Mouse (Mus musculus): ENCODE data around the gene Ier2. TPM values are rescaled to one million over a fixed set of nuclear protein-coding genes. Genes with fewer than 3 reads are reported as not detected.

Ier2 gene
- polyA plus RNA-seq, 1 experiment = not detected

- TF ChIP-seq POLR2A (IDR thresholded peaks at IDR 0.05; ENCODE audit: insufficient read depth, low read depth, low read length) (no peak), CTCF (IDR thresholded peaks at IDR 0.05; ENCODE audit: insufficient read depth, low read depth, low read length) (no peak)
- Histone ChIP-seq H3K4me3 (ENCODE audit: insufficient read depth, low read depth, low read length) (no peak overlapping the region), H3K27ac (ENCODE audit: insufficient read depth, low read depth, low read length) (no peak overlapping the region), H3K4me1 (ENCODE audit: control insufficient read depth, insufficient read depth, low read length) (peaks cover 6% of the 10 kb centered on the region; the same call in 1 of the 2 replicates)
- WGBS = 62% methylated on average over 9 of the region's 9 CpGs
Observed at GRCm38 (mm10) chr8:84653092-84653631, 9.5 kb downstream of the Ier2 start.

- WGBS = 64% methylated on average over 3 of the region's 3 CpGs
- TF ChIP-seq POLR2A (IDR thresholded peaks at IDR 0.05; ENCODE audit: insufficient read depth, low read depth, low read length) = no peak
- no peak for TF ChIP-seq CTCF (IDR thresholded peaks at IDR 0.05; ENCODE audit: insufficient read depth, low read depth, low read length)
- H3K27ac ChIP-seq (ENCODE audit: insufficient read depth, low read depth, low read length) = no peak overlapping the region
Observed at GRCm38 (mm10) chr8:84650213-84650612, 12.4 kb downstream of the Ier2 start.

GRCm38 (mm10) chr8:84647461-84647901, 15.2 kb downstream of the Ier2 start:
- Histone ChIP-seq H3K4me3 (ENCODE audit: insufficient read depth, low read depth, low read length) (no peak overlapping the region), H3K4me1 (ENCODE audit: control insufficient read depth, insufficient read depth, low read length) (peaks cover 5% of the 10 kb centered on the region; the same call in 1 of the 2 replicates), H3K27ac (ENCODE audit: insufficient read depth, low read depth, low read length) (no peak overlapping the region)
- TF ChIP-seq POLR2A (IDR thresholded peaks at IDR 0.05; ENCODE audit: insufficient read depth, low read depth, low read length) (no peak), CTCF (IDR thresholded peaks at IDR 0.05; ENCODE audit: insufficient read depth, low read depth, low read length) (no peak)
- WGBS = 5% methylated on average over 14 of the region's 14 CpGs

More at GRCm38 (mm10) chr8:84650213-84650612, 12.4 kb downstream of the Ier2 start:
- Histone ChIP-seq H3K4me3 (ENCODE audit: insufficient read depth, low read depth, low read length) (no peak overlapping the region), H3K4me1 (ENCODE audit: control insufficient read depth, insufficient read depth, low read length) (peaks cover 5% of the 10 kb centered on the region; the same call in 1 of the 2 replicates)

GRCm38 (mm10) chr8:84646800-84647199, 15.9 kb downstream of the Ier2 start:
- WGBS = 59% methylated on average over 6 of the region's 6 CpGs
- H3K4me1 ChIP-seq (ENCODE audit: control insufficient read depth, insufficient read depth, low read length) = peaks cover 5% of the 10 kb centered on the region; the same call in 1 of the 2 replicates
- no peak overlapping the region for H3K4me3 ChIP-seq (ENCODE audit: insufficient read depth, low read depth, low read length)
- no peak overlapping the region for H3K27ac ChIP-seq (ENCODE audit: insufficient read depth, low read depth, low read length)
- TF ChIP-seq POLR2A (IDR thresholded peaks at IDR 0.05; ENCODE audit: insufficient read depth, low read depth, low read length) = no peak
- TF ChIP-seq CTCF (IDR thresholded peaks at IDR 0.05; ENCODE audit: insufficient read depth, low read depth, low read length) = no peak

GRCm38 (mm10) chr8:84643019-84643418, 19.6 kb downstream of the Ier2 start:
- no peak overlapping the region for H3K4me3 ChIP-seq (ENCODE audit: insufficient read depth, low read depth, low read length)
- 79% methylated on average over 5 of the region's 5 CpGs for WGBS
- H3K27ac ChIP-seq (ENCODE audit: insufficient read depth, low read depth, low read length) = no peak overlapping the region

GRCm38 (mm10) chr8:84641578-84642361, 20.9 kb downstream of the Ier2 start:
- no peak overlapping the region for H3K4me3 ChIP-seq (ENCODE audit: insufficient read depth, low read depth, low read length)
- no peak for TF ChIP-seq CTCF (IDR thresholded peaks at IDR 0.05; ENCODE audit: insufficient read depth, low read depth, low read length)
- TF ChIP-seq POLR2A (IDR thresholded peaks at IDR 0.05; ENCODE audit: insufficient read depth, low read depth, low read length) = no peak
- 75% methylated on average over 1 of the region's 1 CpGs for WGBS

More at GRCm38 (mm10) chr8:84643019-84643418, 19.6 kb downstream of the Ier2 start:
- TF ChIP-seq POLR2A (IDR thresholded peaks at IDR 0.05; ENCODE audit: insufficient read depth, low read depth, low read length) = no peak
- TF ChIP-seq CTCF (IDR thresholded peaks at IDR 0.05; ENCODE audit: insufficient read depth, low read depth, low read length) = no peak
- peaks cover 10% of the 10 kb centered on the region for H3K4me1 ChIP-seq (ENCODE audit: control insufficient read depth, insufficient read depth, low read length)

GRCm38 (mm10) chr8:84640617-84641294, 21.9 kb downstream of the Ier2 start:
- no peak overlapping the region for H3K4me3 ChIP-seq (ENCODE audit: insufficient read depth, low read depth, low read length)
- no peak overlapping the region for H3K27ac ChIP-seq (ENCODE audit: insufficient read depth, low read depth, low read length)
- TF ChIP-seq CTCF (IDR thresholded peaks at IDR 0.05; ENCODE audit: insufficient read depth, low read depth, low read length) (no peak), POLR2A (IDR thresholded peaks at IDR 0.05; ENCODE audit: insufficient read depth, low read depth, low read length) (no peak)
- peaks cover 5% of the 10 kb centered on the region for H3K4me1 ChIP-seq (ENCODE audit: control insufficient read depth, insufficient read depth, low read length)
- 74% methylated on average over 7 of the region's 7 CpGs for WGBS

More at GRCm38 (mm10) chr8:84641578-84642361, 20.9 kb downstream of the Ier2 start:
- Histone ChIP-seq H3K27ac (ENCODE audit: insufficient read depth, low read depth, low read length) (no peak overlapping the region), H3K4me1 (ENCODE audit: control insufficient read depth, insufficient read depth, low read length) (peaks cover 5% of the 10 kb centered on the region)

GRCm38 (mm10) chr8:84640010-84640588, 22.6 kb downstream of the Ier2 start:
- no peak overlapping the region for H3K27ac ChIP-seq (ENCODE audit: insufficient read depth, low read depth, low read length)
- no peak for TF ChIP-seq POLR2A (IDR thresholded peaks at IDR 0.05; ENCODE audit: insufficient read depth, low read depth, low read length)
- TF ChIP-seq CTCF (IDR thresholded peaks at IDR 0.05; ENCODE audit: insufficient read depth, low read depth, low read length) = no peak
- H3K4me1 ChIP-seq (ENCODE audit: control insufficient read depth, insufficient read depth, low read length) = peaks cover 5% of the 10 kb centered on the region
- WGBS = 23% methylated on average over 9 of the region's 9 CpGs
- peak overlapping the region; percentile 47; the same call in 1 of the 2 replicates for H3K4me3 ChIP-seq (ENCODE audit: insufficient read depth, low read depth, low read length)
